Mouse (Mus musculus) urinary bladder, postnatal 4 days (tissue): Measurements from ENCODE around the gene Mgat4d.
"Not testable (repeated sequence)": the region's sequence is repeated elsewhere in the genome, so short reads cannot be mapped to it uniquely, and the experiment has no call there.

Experiments
- DNase-seq, 2 experiments: peaks; one replicate each; pipeline ENCODE4 v3.0.0; 2021 to 2022; ENCODE audit warnings: low spot score in 2 of 2

The Mgat4d gene

DNA sequence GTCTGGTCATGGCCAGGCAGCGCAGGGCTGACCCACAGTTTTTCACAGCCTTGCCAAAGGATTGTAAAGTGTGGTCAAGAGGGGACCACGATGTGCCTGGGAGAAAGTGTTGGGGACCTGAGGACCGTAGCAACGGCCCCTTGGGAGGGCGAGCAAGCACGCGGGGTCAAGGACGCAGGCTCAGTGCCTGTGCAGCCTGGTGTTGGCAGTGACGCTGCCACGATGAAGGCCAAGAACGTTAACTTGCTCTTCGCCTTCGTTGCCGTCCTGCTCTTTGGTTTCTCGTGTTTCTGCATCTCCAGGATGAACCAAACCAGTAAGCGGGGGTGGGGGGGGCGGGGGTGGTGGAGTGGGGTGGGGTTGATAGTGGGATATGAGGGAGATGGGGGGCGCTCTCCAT, at the start of gene Mgat4d:
Gene Mgat4d (plus strand): TSS at position 209 of the 400 bp plus-strand sequence.
- no peak for DNase-seq

DNA sequence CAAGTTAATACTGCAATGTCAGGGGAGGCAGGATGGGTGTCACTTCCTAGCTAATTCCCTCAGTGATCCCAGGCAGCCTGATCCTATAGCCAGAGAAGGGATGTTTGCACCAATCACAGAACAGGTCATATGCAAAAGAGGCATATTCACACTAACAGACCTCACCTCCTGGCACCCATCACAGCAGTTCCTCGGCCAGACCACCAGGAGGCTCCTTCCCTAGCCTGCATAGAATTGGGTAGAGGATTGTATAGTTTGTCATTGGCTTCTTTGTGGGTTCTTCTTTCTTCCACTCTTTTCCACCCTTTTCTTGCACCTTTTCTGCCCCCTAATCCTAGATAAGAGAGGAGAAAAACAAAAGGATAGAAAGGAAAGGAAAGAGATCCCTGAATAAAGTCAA, 48.1 kb upstream of the Mgat4d start:
- no peak for DNase-seq

DNA sequence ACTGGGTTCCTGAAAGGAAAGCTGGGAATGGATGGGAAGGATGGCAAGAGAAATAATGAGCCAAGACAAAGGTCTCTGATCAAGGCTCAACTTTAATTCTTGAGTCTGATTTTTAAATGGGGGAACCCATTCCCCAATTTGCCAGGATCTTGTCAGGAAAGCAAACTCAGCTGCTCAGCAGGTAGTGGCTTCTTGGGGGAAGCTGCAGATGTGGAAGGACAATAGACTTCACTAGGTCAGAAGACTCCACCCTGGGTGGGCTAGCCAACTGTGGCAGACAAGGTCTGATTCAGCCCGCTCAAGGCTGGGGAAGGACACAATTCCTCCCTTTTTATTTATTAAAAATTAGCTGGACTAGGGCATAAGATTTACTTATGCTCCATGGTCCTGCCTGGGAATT, 43.3 kb upstream of the Mgat4d start:
- no peak for DNase-seq

DNA sequence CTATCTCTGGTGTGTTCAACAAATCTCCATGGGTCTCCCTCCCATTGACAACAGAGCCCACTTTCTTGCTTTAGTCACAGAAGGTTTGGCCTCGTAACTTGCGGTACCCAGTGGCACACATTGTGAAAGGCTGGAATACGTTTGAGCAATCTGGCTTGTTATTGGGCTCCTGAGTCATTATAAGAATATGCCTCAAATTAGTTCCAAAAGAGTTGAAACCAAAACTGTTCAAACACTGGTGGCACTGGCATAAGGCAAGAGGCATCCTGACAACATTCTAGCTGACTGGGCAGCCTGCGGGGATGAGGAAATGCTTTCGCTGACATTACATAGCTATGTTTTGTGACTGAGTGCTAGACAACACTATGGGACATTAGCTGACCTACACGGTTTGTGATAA, 38.4 kb upstream of the Mgat4d start:
- DNase-seq, result no peak

DNA sequence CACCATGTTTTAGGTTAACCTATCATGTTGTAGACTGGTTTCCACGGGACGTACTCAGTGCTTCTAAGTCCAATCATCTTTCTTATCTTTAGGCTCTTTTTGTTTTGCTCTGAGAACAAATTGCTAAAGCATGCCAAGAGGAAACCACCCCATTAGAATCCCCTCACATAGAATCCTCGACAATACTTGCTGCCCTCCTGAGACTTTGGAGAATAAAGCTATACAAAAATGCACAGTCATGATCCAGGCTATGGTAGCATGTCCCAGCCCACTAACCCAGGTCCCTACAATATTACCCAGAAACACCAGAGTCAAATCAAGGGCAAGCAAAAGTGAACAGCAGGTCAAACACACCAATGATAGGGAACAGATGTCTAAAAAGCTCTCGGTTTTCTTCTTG, 33.2 kb upstream of the Mgat4d start:
- not testable (repeated sequence) for DNase-seq

DNA sequence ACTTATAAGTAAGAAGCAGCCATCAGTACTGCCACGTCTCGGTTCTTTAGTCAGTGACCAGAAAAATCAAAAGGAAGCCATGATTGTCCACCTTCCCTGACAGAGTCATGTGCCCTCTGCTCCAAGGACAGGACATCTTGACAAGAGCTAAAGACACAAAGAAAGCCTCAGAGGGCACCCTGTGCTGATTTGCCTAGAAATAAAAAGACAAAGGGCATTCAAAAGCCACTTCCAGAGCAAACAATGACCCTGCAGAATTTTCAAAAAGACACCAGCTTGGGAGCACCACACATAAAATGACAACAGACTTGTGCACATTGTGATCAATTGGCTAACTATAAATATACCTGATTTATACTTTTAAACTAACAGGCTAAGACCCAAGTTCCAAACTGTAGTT, 32.6 kb upstream of the Mgat4d start:
- DNase-seq, result no peak

DNA sequence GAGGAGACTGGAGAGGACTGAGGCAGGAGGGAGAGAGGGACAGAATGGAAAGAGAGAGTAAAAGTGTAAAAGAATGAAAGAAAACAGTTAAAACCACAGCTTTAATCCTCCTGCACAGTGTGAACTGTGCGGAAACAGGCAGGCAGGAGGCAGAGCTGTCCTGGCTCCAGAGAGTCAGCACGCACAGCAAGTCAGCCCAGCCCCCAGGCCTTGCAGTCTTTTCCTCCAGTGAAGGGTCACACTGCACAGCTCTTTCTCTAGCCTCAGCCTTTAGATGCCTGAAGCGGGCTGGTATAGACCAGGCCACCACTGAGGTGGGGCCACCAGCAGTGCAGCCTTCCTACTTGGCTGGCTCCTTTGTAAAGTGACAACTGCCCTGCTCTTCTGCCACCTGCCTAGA, 27.7 kb upstream of the Mgat4d start:
- no peak for DNase-seq

DNA sequence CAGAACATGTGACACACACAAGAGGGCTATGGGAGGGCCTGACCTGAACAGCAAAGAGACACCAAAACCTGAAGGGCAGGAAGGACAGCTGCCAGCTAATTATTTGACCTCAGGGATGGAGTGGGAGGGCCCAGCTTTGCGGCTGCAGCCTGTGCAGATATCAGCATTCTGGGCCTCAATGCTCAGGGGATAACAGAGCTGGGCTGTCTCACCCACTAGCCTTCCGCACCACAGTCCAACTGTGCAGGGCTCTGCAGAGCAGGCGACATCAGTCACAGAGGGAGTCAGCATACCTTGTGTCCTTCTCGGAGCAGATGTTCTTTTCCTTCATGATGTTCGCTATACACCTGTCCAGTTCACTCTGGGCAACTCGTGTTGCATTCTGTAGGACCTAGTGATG, 25.9 kb upstream of the Mgat4d start:
- no peak for DNase-seq

DNA sequence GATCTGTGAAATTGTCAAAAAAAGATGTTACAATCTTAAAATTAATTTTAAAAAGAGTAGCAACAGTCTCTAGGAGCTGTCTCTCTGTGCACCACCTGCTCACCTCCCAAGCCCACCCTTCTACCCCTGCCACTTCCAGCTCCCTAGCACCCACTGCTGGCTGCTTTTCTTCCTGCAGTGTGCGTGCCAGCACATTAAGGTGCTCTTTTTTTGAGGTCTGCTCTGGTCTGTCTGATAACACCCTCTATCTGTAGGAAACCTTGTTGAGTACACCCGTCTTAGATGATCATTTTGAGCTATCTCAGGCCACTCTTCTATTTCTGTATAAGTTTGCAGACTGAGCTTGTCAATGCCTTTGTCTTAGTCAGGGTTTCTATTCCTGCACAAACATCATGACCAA, 25.2 kb upstream of the Mgat4d start:
- DNase-seq, result no peak

DNA sequence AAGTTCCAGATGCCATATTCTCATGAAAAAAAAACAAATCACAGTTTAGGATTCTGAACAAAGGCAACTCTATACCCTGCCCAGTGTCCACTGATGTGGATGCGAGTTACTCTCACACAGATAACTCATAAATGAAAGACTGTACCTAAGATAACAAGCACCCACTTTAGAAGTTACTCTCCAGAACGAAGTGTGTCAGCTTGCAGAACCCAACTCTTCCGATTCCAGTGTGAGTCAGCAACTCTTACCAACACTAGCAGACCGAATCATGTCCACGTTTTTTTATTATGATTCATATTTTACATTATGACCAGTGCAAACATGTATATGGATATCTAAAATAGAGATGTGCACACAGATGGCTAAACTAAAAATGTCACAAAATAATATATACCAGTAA, 20.4 kb upstream of the Mgat4d start:
- no peak for DNase-seq

DNA sequence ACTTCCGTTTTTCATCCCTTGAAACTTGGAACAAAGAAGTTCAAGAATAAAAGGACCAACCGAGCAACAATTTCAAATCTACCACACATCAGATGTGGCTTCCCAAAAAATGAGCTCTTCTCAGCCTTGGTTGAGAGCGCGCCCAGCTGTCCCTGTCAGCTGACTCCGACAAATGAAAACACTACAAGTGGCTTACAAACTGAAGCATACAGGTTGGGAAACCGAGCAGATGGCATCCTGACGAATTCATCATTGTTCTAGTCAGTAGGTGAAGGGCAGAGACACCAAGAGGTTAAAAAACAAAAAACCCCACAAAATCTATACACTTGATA, 16.7 kb upstream of the Mgat4d start:
- no peak for DNase-seq

DNA sequence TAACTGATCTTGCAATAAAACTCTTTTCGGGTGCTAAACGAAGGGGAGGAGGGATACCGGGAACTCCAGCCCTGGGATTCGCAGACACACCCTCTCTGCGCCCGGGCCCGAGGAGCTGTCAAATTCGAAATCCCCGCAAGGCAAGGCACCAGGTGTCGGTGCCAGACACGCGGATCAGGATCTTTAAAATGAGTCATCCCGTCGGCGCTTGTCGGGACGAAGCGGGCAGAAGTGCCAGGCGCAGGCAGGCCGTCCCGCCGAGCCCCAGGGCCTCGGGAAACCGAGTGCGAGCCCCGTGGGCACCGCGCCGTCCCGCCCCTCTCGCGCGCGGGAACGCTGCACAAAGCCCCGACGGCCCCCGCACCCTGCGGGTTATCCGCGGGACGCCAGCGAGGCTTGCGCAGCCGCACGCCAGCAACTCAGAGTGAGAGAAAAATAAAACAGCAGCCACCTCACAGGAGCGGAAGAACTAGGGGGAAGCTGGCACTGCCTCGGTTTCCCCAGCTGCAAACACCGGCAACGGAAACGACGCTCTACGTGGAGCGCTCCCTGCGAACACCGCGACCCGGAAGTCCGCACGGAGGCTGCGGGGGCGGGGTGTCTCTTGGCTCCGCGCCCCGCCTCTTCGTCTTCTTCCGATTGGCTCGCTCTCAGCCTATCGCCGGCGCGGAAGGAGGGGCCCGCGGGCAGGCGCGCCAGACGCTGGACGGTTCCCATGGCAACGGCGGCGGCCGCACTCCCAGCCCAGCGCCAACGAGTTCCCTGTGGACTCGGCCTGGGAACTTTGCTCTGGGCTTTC, 16.2 kb upstream of the Mgat4d start, which contains the start of gene Elmod2:
Gene Elmod2 (minus strand): TSS at position 588 of the 799 bp plus-strand sequence.
- DNase-seq, result peak; percentile 97 to 98

DNA sequence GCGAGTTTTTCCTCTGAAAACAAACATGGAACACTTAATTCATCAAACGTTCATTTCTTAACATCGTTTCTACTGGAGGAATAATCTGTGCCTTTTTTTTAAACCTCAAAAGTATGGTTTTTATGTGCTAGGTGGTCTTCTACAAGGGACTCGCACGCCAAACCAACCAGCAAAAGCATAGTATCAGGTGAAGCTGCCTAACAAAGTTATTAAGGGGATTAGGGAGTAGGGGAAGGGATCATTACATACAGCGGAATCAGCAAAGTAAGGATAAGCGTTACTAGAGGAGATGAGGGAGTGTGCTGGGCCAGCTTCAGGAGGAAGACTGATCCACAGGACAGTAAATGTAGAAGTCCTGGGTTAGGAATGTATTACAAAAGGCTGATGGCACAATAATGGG, 15.4 kb upstream of the Mgat4d start:
- no peak for DNase-seq

DNA sequence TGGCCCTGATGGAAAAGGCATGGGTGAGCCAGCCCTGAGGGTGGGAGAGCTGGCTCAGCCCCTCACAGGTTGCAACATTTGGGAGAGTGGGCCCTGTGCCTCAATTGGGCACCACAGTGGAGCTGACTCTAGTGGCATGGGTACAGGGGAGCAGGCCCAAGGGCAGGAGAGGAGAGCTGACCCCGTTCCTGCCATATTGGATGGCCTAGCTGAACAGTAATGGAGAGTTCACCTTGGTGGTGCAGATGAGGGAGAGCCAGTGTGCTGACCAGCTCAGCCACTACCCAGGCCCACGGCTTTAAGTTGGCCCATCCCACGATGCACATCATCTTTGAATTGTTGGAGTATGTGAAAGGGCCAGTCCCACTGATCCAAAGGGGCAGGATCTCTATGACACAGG, 6.2 kb upstream of the Mgat4d start:
- DNase-seq, result no peak

DNA sequence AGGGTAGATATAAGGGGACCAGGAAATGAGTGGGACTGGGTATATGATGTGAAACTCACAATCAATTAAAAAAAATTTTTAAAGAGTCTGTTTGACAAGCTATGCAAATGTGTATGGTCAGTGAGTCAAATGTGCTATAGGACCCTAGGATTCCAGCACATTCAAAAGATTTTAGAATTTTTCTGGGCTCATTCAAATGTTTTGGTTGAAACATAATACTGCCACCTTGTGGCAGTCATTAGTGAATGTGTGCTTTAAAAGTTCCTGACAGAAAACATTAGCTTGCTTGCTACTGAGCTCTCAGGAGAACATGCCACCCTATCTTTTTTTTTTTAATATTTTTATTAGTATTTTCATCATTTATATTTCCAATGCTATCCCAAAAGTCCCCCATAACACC, 5.6 kb upstream of the Mgat4d start:
- DNase-seq, result no peak

DNA sequence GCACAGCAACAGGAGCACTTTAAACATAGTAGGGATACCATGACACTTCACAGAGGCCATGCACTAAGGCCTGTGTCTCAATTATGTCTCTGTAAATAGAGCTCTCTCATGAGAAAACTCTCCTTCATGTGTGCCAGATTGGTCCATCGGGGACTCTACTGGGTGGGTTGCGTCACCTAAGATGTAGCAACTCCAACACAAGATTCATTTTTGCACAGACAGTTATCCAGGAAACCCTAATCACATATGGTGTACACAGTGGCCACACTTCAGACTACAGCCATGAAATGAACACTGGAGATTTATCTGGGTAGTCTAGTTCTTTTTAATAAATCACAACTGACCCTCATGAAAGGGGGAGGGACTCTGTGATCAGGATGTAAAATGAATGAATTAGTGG, 3.0 kb downstream of the Mgat4d start:
- no peak for DNase-seq

DNA sequence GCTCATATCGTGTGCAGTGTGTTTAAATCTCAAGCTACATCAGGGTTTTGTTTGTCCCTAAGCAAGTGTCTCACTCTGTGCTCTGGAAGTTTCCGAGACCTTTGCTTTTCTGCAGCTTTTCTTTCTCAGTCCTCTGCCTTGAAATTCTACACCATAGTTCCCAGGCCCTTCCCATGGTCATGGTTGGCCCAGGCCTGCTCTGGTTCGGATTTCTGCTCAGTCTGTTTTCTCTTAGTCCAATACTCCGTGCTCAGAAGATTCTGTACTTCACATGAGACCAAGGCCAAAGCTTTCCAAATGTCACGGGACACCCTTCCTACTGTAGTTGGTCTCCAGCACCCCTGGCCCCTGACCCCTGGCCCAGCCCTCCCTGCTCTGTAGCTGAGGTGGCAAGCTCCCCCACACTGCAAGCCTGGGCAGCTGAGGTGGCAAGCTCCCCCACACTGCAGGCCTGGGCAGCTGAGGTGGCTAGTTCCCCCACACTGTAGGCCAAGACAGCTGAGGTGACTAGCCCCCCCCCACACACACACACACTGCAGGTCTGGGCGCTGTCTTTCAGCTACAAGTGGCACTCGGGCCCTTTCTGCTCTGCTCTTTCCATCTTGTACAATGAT, 15.0 kb downstream of the Mgat4d start:
- DNase-seq, result no peak

DNA sequence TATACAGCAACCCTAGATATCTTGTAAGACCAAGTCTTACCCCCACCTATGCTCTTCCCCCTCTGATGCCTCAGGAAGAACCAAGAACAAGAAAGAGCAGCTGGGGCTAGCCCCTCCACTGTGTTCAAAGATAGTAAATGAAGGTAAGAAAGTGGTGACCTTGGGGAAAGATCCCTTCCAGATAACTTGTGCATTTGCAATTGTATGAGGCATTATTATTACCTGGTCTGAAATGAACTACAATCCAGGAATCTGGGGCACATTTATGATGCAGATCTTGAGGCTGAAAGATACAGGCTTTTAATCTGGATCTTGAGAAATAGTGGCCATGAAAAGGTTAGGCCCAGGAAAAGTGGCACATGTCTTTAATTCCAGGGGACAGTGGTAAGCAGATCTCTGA, 29.0 kb downstream of the Mgat4d start:
- DNase-seq, result no peak

DNA sequence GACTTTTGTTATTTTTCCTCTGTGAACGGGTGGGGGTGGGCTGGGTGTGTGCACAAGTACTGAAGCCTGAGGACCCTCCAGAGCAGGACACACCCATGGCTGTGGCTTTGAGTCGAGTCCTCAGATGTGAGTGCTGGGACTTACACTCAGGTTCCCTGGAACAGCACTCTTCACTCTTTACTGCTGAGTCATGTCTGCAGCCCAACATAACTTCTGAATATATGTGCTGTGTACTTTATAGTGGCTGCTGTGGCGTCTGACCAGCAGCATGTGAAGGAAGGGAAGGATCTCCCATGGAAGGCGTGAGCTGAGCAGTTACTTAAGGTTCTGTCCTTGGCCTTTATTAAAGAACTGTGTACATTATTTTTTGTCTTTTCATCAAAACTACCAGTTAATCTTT, 31.9 kb downstream of the Mgat4d start:
- DNase-seq, result no peak

DNA sequence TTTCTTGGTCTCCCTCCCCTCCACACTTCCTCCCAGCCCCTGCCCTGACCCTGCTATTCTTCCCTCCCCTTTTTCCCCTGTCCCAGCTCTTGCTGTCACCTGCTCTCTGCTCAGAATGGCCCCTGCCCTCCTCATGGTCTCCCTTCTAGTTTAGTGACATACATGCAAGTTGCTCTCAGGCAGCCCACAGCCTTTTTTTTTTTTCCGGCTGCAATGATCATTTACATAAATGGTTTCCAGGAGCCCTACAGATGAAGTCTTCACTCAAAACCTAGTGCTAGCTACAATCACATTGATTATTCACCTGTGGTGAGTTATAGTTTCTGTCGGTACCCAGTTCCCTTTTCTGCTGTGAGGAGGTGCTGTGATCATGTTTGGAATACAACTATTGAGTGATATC, 32.7 kb downstream of the Mgat4d start:
- no peak for DNase-seq

DNA sequence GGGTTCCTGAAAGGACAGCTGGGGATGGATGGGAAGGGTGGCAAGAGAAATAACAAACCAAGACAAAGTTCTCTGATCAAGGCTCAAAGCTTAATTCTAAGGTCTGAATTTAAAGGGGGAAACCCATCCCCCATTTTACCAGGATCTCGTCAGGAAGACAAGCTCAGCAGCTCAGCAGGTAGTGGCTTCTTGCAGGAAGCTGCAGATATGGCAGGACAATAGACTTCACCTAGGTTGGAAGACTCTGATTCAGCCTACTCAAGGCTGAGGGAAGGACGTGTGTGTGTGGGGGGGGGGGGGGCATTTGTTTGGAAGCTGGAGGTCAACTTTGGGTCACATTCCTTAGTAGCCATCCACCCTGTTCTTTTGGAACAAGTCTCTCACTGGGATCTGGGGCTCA, 34.6 kb downstream of the Mgat4d start:
- no peak for DNase-seq

DNA sequence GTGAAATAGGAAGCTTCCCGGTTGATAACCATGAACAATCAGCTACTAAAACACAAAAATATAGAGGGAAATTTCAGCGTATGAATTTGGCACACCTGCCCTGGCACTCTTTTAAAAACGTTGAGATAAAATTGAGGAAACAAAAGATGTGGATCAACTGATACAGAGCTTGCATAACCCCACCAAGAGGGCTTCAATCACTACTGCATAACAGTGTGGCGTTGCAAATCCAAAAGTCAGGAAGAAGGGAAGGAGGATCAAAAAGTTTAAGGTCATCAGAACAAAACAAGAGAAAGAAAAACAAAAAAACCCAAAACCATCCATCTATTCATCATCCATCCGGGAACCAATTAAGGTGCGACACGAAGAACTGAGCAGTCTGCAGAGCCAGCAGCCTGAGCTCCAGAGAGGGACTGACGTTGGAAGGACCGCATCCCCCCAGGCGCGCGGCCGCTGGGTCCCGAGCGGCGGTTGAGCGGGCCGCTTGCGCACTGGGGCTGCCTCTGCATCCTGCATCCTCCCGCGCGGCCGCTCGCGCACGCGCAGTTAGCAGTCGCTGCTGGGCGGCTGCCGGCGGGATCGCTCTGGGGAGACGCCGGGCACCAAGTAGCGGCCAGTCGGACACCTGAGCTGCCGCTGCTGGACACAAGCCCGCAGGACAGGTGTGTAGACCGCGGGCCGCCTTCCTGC, 41.2 kb downstream of the Mgat4d start, which contains the start of gene Clgn:
Gene Clgn (plus strand): TSS at position 552 of the 690 bp plus-strand sequence.
- DNase-seq, result peak in 1 of 2 experiments; percentile 21
